Mouse (Mus musculus) limb, embryonic 11.5 days (tissue): Measurements from ENCODE around the gene Gabra5. TPM values are rescaled to one million over a fixed set of nuclear protein-coding genes. Genes with fewer than 3 reads are reported as not detected.

Experiments
- ATAC-seq: fragments of 200-750 bp; cut with Nextera tagmentation; 2 replicates; pipeline ENCODE4 v1.8.0; 2017; ENCODE audit warnings: low read depth; ENCODE audit not compliant: insufficient number of reproducible peaks, low FRiP score, low TSS enrichment
- DNase-seq: peaks from one replicate; pipeline ENCODE4 v3.0.0-alpha.2; 2015; ENCODE audit warnings: low spot score
- H3K27ac ChIP-seq: fragments of 300-500 bp; sonication (generic); replicated peaks from 2 replicates; pipeline ENCODE4 v1.5.1; 2014; ENCODE audit warnings: low read depth, mild to moderate bottlenecking, low read length
- H3K27me3 ChIP-seq: fragments of 300-500 bp; sonication (generic); 2 replicates; pipeline ENCODE4 v1.6.1; 2014; ENCODE audit warnings: mild to moderate bottlenecking, low read length, mixed read lengths; ENCODE audit not compliant: control insufficient read depth, insufficient read depth
- H3K36me3 ChIP-seq: fragments of 300-500 bp; sonication (generic); 2 replicates; pipeline ENCODE4 v1.6.1; 2014; ENCODE audit warnings: mild to moderate bottlenecking, low read length, moderate library complexity, mixed read lengths; ENCODE audit not compliant: control insufficient read depth, insufficient read depth
- H3K4me1 ChIP-seq: fragments of 300-500 bp; sonication (generic); 2 replicates; pipeline ENCODE4 v1.6.1; 2014; ENCODE audit warnings: low read length, mixed read lengths; ENCODE audit not compliant: control insufficient read depth, insufficient read depth
- H3K4me2 ChIP-seq: fragments of 300-500 bp; sonication (generic); 2 replicates; pipeline ENCODE4 v1.6.1; 2014; ENCODE audit warnings: low read depth, mild to moderate bottlenecking, moderate library complexity; ENCODE audit not compliant: severe bottlenecking
- H3K4me3 ChIP-seq: fragments of 300-500 bp; sonication (generic); 2 replicates; pipeline ENCODE4 v1.5.1; 2014; ENCODE audit warnings: low read depth, low read length
- H3K9ac ChIP-seq: fragments of 300-500 bp; sonication (generic); 2 replicates; pipeline ENCODE4 v1.6.1; 2014; ENCODE audit warnings: mild to moderate bottlenecking, low read length
- H3K9me3 ChIP-seq: fragments of 300-500 bp; sonication (generic); 2 replicates; pipeline ENCODE4 v1.6.1; 2016; ENCODE audit warnings: low read length; ENCODE audit not compliant: control insufficient read depth
- WGBS: fragments of 180-500 bp; shearing (Covaris S2); extraction: QIAGEN DNeasy Blood & Tissue Kit; methylation state at CpG from one replicate; pipeline ENCODE4 v1.1.7; 2014; 5-methylcytosine and 5-hydroxymethylcytosine counted together
- polyA plus RNA-seq: library from polyadenylated mRNA; unstranded; fragments of >200 nt; fragmentation: Nextera tagmentation; extraction: Ambion mirVana; gene quantifications from 2 replicates; pipeline ENCODE4 v1.2.1, GENCODE M21; 2014

The Gabra5 gene
- polyA plus RNA-seq, 1 experiment from 2014 or later = 0.15 TPM

- Histone ChIP-seq H3K9ac (no peak overlapping the region), H3K36me3 (no peaks in the 10 kb centered on the region), H3K4me1 (no peaks in the 10 kb centered on the region), H3K27me3 (no peaks in the 10 kb centered on the region), H3K9me3 (no peaks in the 10 kb centered on the region), H3K27ac (no peak overlapping the region), H3K4me2 (no peak overlapping the region), H3K4me3 (no peak overlapping the region)
- WGBS = 86% methylated on average over 5 of the region's 5 CpGs
- DNase-seq (no peak), ATAC-seq (no peak)
Measured at GRCm38 (mm10) chr7:57366013-57366390, 143.9 kb downstream of the Gabra5 start.

DNA sequence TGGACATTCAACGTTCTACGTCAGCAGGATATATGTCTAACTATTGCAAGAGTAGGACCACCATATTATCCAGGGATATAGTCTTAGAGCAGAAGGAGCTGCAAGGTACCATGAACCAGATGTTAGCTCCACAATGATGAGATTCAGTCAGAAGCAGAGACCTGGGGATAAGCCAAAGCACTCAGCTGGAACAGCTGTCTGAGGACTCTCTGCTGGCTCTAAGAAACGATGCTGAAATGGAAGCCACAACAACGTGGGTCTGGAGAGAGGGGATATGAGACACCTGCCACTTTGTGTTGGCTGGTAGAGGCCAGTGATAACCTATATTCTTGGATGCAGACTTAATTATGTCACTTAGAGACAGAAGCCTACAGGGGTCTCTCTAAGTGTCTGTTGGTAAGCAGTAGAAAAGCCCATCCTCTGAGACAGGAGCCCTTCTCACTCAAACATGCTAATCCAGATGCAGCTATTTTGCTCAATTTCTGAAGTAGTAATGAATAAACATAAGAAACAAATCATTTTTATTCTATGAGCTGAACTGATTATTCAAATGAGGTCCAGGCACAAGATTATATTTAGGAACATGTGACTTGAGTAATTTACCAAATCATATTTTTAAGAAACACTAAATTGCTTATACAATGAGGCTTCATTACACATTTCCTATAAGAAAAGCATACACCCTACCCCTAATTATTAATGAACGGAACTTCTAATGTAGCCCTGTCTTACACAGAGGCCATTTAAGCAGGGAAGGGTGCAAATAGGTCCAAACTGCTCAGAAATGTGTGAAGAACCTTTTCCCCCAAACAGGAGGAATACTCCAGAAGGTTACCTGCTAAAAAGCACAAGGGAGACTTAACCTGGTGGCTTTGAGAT, 144.5 kb downstream of the Gabra5 start:
- Histone ChIP-seq H3K9ac (no peak overlapping the region), H3K4me1 (no peaks in the 10 kb centered on the region), H3K36me3 (no peaks in the 10 kb centered on the region), H3K4me3 (no peak overlapping the region), H3K27ac (no peak overlapping the region), H3K4me2 (no peak overlapping the region), H3K27me3 (no peaks in the 10 kb centered on the region), H3K9me3 (no peaks in the 10 kb centered on the region)
- DNase-seq (no peak), ATAC-seq (no peak)
- WGBS = 86% methylated on average over 5 of the region's 5 CpGs

GRCm38 (mm10) chr7:57363812-57364211, 146.0 kb downstream of the Gabra5 start:
- Histone ChIP-seq H3K27me3 (no peaks in the 10 kb centered on the region), H3K4me1 (no peaks in the 10 kb centered on the region), H3K9me3 (no peaks in the 10 kb centered on the region), H3K9ac (no peak overlapping the region), H3K36me3 (no peaks in the 10 kb centered on the region), H3K27ac (no peak overlapping the region), H3K4me2 (no peak overlapping the region), H3K4me3 (no peak overlapping the region)
- 89% methylated on average over 6 of the region's 6 CpGs for WGBS
- no peak for DNase-seq
- no peak for ATAC-seq

- H3K4me2 ChIP-seq = no peak overlapping the region
- DNase-seq (no peak), ATAC-seq (no peak)
- no peak overlapping the region for H3K27ac ChIP-seq
- 82% methylated on average over 6 of the region's 6 CpGs for WGBS
- no peaks in the 10 kb centered on the region for H3K36me3 ChIP-seq
- H3K9me3 ChIP-seq = no peaks in the 10 kb centered on the region
- no peaks in the 10 kb centered on the region for H3K27me3 ChIP-seq
- H3K4me3 ChIP-seq = no peak overlapping the region
- no peaks in the 10 kb centered on the region for H3K4me1 ChIP-seq
- no peak overlapping the region for H3K9ac ChIP-seq
Measured at GRCm38 (mm10) chr7:57357871-57358540, 151.9 kb downstream of the Gabra5 start.

Other genes starting within 250 kb of the Gabra5 start
- 0.11 and 0.88 TPM in 2 replicates for gene Gabrg3, start 122.9 kb downstream of the Gabra5 start, polyA plus RNA-seq
- 0.48 and 0.69 TPM in 2 replicates for gene Gabrb3, start 90.4 kb downstream of the Gabra5 start, polyA plus RNA-seq